Mouse (Mus musculus) stomach, embryonic 14.5 days (tissue): ENCODE results near the gene Otulinl. TPM values are rescaled to one million over a fixed set of nuclear protein-coding genes. Genes with fewer than 3 reads are reported as not detected.

ENCODE experiments used
- ATAC-seq: fragments of 200-750 bp; cut with Nextera tagmentation; 2 replicates; pipeline ENCODE4 v1.8.0; 2017; ENCODE audit warnings: low read depth, moderate TSS enrichment; ENCODE audit not compliant: insufficient number of reproducible peaks, insufficient read depth, low FRiP score
- H3K27ac ChIP-seq: fragments of 300-500 bp; sonication (generic); 2 replicates; pipeline ENCODE4 v1.5.1; 2014; ENCODE audit warnings: mild to moderate bottlenecking, low read length, moderate library complexity, mixed read lengths
- H3K27me3 ChIP-seq: fragments of 300-500 bp; sonication (generic); 2 replicates; pipeline ENCODE4 v1.6.1; 2014; ENCODE audit warnings: low read length, control low read depth, mixed read lengths; ENCODE audit not compliant: control insufficient read depth, insufficient read depth
- H3K36me3 ChIP-seq: fragments of 300-500 bp; sonication (generic); 2 replicates; pipeline ENCODE4 v1.6.1; 2014; ENCODE audit warnings: mild to moderate bottlenecking, control low read depth, low read length, moderate library complexity, mixed read lengths; ENCODE audit not compliant: control insufficient read depth, insufficient read depth
- H3K4me1 ChIP-seq: fragments of 300-500 bp; sonication (generic); 2 replicates; pipeline ENCODE4 v1.6.1; 2014; ENCODE audit warnings: low read length, control low read depth, mixed read lengths; ENCODE audit not compliant: control insufficient read depth, insufficient read depth
- H3K4me2 ChIP-seq: fragments of 300-500 bp; sonication (generic); replicated peaks from 2 replicates; pipeline ENCODE4 v1.6.1; 2014; ENCODE audit warnings: low read depth, low read length, control low read depth
- H3K4me3 ChIP-seq: fragments of 300-500 bp; sonication (generic); 2 replicates; pipeline ENCODE4 v1.5.1; 2014; ENCODE audit warnings: low read depth, low read length, control low read depth
- H3K9ac ChIP-seq: fragments of 300-500 bp; sonication (generic); replicated peaks from 2 replicates; pipeline ENCODE4 v1.6.1; 2014; ENCODE audit warnings: low read depth, mild to moderate bottlenecking, control low read depth, low read length, moderate library complexity, mixed read lengths
- H3K9me3 ChIP-seq: fragments of 300-500 bp; sonication (generic); 2 replicates; pipeline ENCODE4 v1.6.1; 2016; ENCODE audit warnings: low read depth, low read length, control low read depth; ENCODE audit not compliant: control insufficient read depth
- WGBS: fragments of 180-500 bp; shearing (Covaris S2); extraction: QIAGEN DNeasy Blood & Tissue Kit; methylation state at CpG from one replicate; pipeline ENCODE4 v1.1.7; 2014; 5-methylcytosine and 5-hydroxymethylcytosine counted together
- polyA plus RNA-seq: library from polyadenylated mRNA; unstranded; fragments of >200 nt; fragmentation: Nextera tagmentation; extraction: Ambion mirVana; gene quantifications from 2 replicates; pipeline ENCODE4 v1.2.1, GENCODE M21; 2014

Otulinl gene
- polyA plus RNA-seq, 1 experiment from 2014 or later: 13.2 TPM

GRCm38 (mm10) chr15:27668001-27668461 lies 13.3 kb downstream of the Otulinl start:
- H3K4me1 ChIP-seq: no peaks in the 10 kb centered on the region
- no peak overlapping the region for H3K4me3 ChIP-seq
- H3K27ac ChIP-seq: no peak overlapping the region
- 68% methylated on average over 9 of the region's 9 CpGs for WGBS
- no peaks in the 10 kb centered on the region for H3K36me3 ChIP-seq
- H3K27me3 ChIP-seq: no peaks in the 10 kb centered on the region
- no peak overlapping the region for H3K4me2 ChIP-seq
- no peaks in the 10 kb centered on the region for H3K9me3 ChIP-seq
- ATAC-seq: 0 out of 2 replicates have a peak, but pooled peaks have one; percentile 23
- H3K9ac ChIP-seq: no peak overlapping the region

GRCm38 (mm10) chr15:27666911-27667539 lies 14.4 kb downstream of the Otulinl start:
- H3K27ac ChIP-seq: no peak overlapping the region
- H3K4me2 ChIP-seq: no peak overlapping the region
- no peaks in the 10 kb centered on the region for H3K27me3 ChIP-seq
- no peaks in the 10 kb centered on the region for H3K9me3 ChIP-seq
- WGBS: 65% methylated on average over 9 of the region's 9 CpGs
- no peak for ATAC-seq
- no peak overlapping the region for H3K9ac ChIP-seq
- no peaks in the 10 kb centered on the region for H3K36me3 ChIP-seq
- no peak overlapping the region for H3K4me3 ChIP-seq
- no peaks in the 10 kb centered on the region for H3K4me1 ChIP-seq

GRCm38 (mm10) chr15:27665392-27665911 lies 15.9 kb downstream of the Otulinl start:
- ATAC-seq: no peak
- H3K27ac ChIP-seq: no peak overlapping the region

GRCm38 (mm10) chr15:27664126-27664525 lies 17.3 kb downstream of the Otulinl start:
- H3K9me3 ChIP-seq: no peaks in the 10 kb centered on the region
- no peak for ATAC-seq
- H3K27me3 ChIP-seq: no peaks in the 10 kb centered on the region
- H3K4me2 ChIP-seq: no peak overlapping the region
- H3K4me1 ChIP-seq: no peaks in the 10 kb centered on the region
- WGBS: 91% methylated on average over 9 of the region's 9 CpGs
- H3K9ac ChIP-seq: no peak overlapping the region
- H3K4me3 ChIP-seq: no peak overlapping the region
- H3K36me3 ChIP-seq: no peaks in the 10 kb centered on the region
- no peak overlapping the region for H3K27ac ChIP-seq

More at GRCm38 (mm10) chr15:27665392-27665911, 15.9 kb downstream of the Otulinl start:
- Histone ChIP-seq H3K4me3 (no peak overlapping the region), H3K4me1 (no peaks in the 10 kb centered on the region), H3K27me3 (no peaks in the 10 kb centered on the region), H3K9ac (no peak overlapping the region), H3K9me3 (no peaks in the 10 kb centered on the region), H3K4me2 (no peak overlapping the region), H3K36me3 (no peaks in the 10 kb centered on the region)
- 52% methylated on average over 21 of the region's 21 CpGs for WGBS

GRCm38 (mm10) chr15:27662699-27663098 lies 18.7 kb downstream of the Otulinl start:
- H3K36me3 ChIP-seq: no peaks in the 10 kb centered on the region
- no peak overlapping the region for H3K4me3 ChIP-seq
- H3K27me3 ChIP-seq: no peaks in the 10 kb centered on the region
- H3K9me3 ChIP-seq: no peaks in the 10 kb centered on the region; the same call in 1 of the 2 replicates
- H3K9ac ChIP-seq: no peak overlapping the region
- no peaks in the 10 kb centered on the region for H3K4me1 ChIP-seq
- no peak overlapping the region for H3K27ac ChIP-seq
- 41% methylated on average over 1 of the region's 1 CpGs for WGBS
- no peak for ATAC-seq
- no peak overlapping the region for H3K4me2 ChIP-seq

- H3K4me1 ChIP-seq: no peaks in the 10 kb centered on the region
- H3K27me3 ChIP-seq: no peaks in the 10 kb centered on the region
- no peak for ATAC-seq
- no peak overlapping the region for H3K27ac ChIP-seq
- no peaks in the 10 kb centered on the region for H3K36me3 ChIP-seq
- H3K9ac ChIP-seq: no peak overlapping the region
- no peaks in the 10 kb centered on the region; the same call in 1 of the 2 replicates for H3K9me3 ChIP-seq
- WGBS: 89% methylated on average over 6 of the region's 6 CpGs
- H3K4me3 ChIP-seq: no peak overlapping the region
- no peak overlapping the region for H3K4me2 ChIP-seq
Measured at GRCm38 (mm10) chr15:27661696-27662095, 19.7 kb downstream of the Otulinl start.

- H3K36me3 ChIP-seq: no peaks in the 10 kb centered on the region
- no peak overlapping the region for H3K27ac ChIP-seq
- H3K9ac ChIP-seq: no peak overlapping the region
- H3K4me3 ChIP-seq: no peak overlapping the region
- no peak for ATAC-seq
- no peaks in the 10 kb centered on the region for H3K27me3 ChIP-seq
- H3K4me1 ChIP-seq: no peaks in the 10 kb centered on the region
- 38% methylated on average over 17 of the region's 17 CpGs for WGBS
- H3K9me3 ChIP-seq: no peaks in the 10 kb centered on the region; the same call in 1 of the 2 replicates
- H3K4me2 ChIP-seq: no peak overlapping the region
Measured at GRCm38 (mm10) chr15:27659592-27660244, 21.7 kb downstream of the Otulinl start.

- no peak overlapping the region for H3K4me2 ChIP-seq
- H3K9ac ChIP-seq: no peak overlapping the region
- no peaks in the 10 kb centered on the region; the same call in 1 of the 2 replicates for H3K9me3 ChIP-seq
- H3K36me3 ChIP-seq: no peaks in the 10 kb centered on the region
- H3K27me3 ChIP-seq: no peaks in the 10 kb centered on the region
- no peak for ATAC-seq
- 85% methylated on average over 5 of the region's 5 CpGs for WGBS
- no peak overlapping the region for H3K27ac ChIP-seq
- no peaks in the 10 kb centered on the region for H3K4me1 ChIP-seq
- no peak overlapping the region for H3K4me3 ChIP-seq
Measured at GRCm38 (mm10) chr15:27659143-27659542, 22.2 kb downstream of the Otulinl start.
